Comparison of ENCODE assay signal across 12 mouse cellular contexts in genomic region chr4:33337999-33338398, GRCm38 (mm10). TPM values are rescaled to one million over a fixed set of nuclear protein-coding genes. Genes with fewer than 3 reads are reported as not detected.
DNase-seq lines count a peak whose midpoint lies in the region; ATAC-seq lines count a peak whose summit lies in the region.
"Had no signal": no experiment of that assay in that cellular context is flagged by ENCODE, and none has a peak within 500 bp of the region (broad histone marks: within the 10 kb centered on the region; RNA-seq: fewer than 3 reads in every experiment).

No protein-coding gene starts in this region.

- no peak overlapping the region for H3K4me2 ChIP-seq in embryonic facial prominence, embryonic 14.5 days (ENCODE audit: low read depth, low read length)
- no peak overlapping the region for H3K4me2 ChIP-seq in liver, embryonic 16.5 days (ENCODE audit: low read depth, low read length)
- H3K4me2 ChIP-seq: hindbrain, embryonic 15.5 days had no signal

- H3K9me3 ChIP-seq in embryonic facial prominence, embryonic 14.5 days (ENCODE audit: control insufficient read depth, low read length), result no peaks in the 10 kb centered on the region
- no peaks in the 10 kb centered on the region for H3K9me3 ChIP-seq in embryonic facial prominence, embryonic 10.5 days
- no peaks in the 10 kb centered on the region for H3K9me3 ChIP-seq in liver, embryonic 16.5 days (replicated peaks; ENCODE audit: control insufficient read depth, low read length)
- H3K9me3 ChIP-seq: hindbrain, embryonic 15.5 days had no signal

- no peaks in the 10 kb centered on the region for H3K4me1 ChIP-seq in embryonic facial prominence, embryonic 14.5 days (ENCODE audit: control insufficient read depth, insufficient read depth, low read length)
- H3K4me1 ChIP-seq in embryonic facial prominence, embryonic 10.5 days, result no peaks in the 10 kb centered on the region
- peaks cover 9% of the 10 kb centered on the region for H3K4me1 ChIP-seq in liver, embryonic 16.5 days (ENCODE audit: control insufficient read depth, low read depth, low read length)
- H3K4me1 ChIP-seq: hindbrain, embryonic 15.5 days had no signal

- H3K9ac ChIP-seq in embryonic facial prominence, embryonic 14.5 days (ENCODE audit: low read depth, low read length), result no peak overlapping the region
- H3K9ac ChIP-seq in liver, embryonic 16.5 days (ENCODE audit: low read depth, low read length), result no peak overlapping the region
- H3K9ac ChIP-seq: hindbrain, embryonic 15.5 days had no signal

- H3K27me3 ChIP-seq in embryonic facial prominence, embryonic 14.5 days (replicated peaks; ENCODE audit: control insufficient read depth, insufficient read depth, low read length), result no peaks in the 10 kb centered on the region
- H3K27me3 ChIP-seq in embryonic facial prominence, embryonic 10.5 days (replicated peaks; ENCODE audit: low read depth, poor library complexity, severe bottlenecking), result no peaks in the 10 kb centered on the region
- no peaks in the 10 kb centered on the region for H3K27me3 ChIP-seq in liver, embryonic 16.5 days (ENCODE audit: control insufficient read depth, insufficient read depth, low read depth, low read length)
- H3K27me3 ChIP-seq: hindbrain, embryonic 15.5 days had no signal

- no peak for ATAC-seq in embryonic facial prominence, embryonic 14.5 days (ENCODE audit: low read depth)
- ATAC-seq in liver, embryonic 16.5 days (ENCODE audit: low read depth), result peak; percentile 75

- no peak overlapping the region for H3K4me3 ChIP-seq in embryonic facial prominence, embryonic 14.5 days (ENCODE audit: low read depth, low read length)
- H3K4me3 ChIP-seq in embryonic facial prominence, embryonic 10.5 days, result no peak overlapping the region
- no peak overlapping the region for H3K4me3 ChIP-seq in liver, embryonic 16.5 days (ENCODE audit: low read depth, low read length)
- H3K4me3 ChIP-seq: hindbrain, embryonic 15.5 days had no signal

- H3K27ac ChIP-seq in embryonic facial prominence, embryonic 14.5 days (replicated peaks; ENCODE audit: low read depth, low read length), result no peak overlapping the region
- H3K27ac ChIP-seq in embryonic facial prominence, embryonic 10.5 days (replicated peaks), result no peak overlapping the region
- H3K27ac ChIP-seq in liver, embryonic 16.5 days (ENCODE audit: low read length), result peak overlapping the region; percentile 21; the same call in 1 of the 2 replicates
- H3K27ac ChIP-seq: hindbrain, embryonic 15.5 days had no signal

- H3K36me3 ChIP-seq in embryonic facial prominence, embryonic 14.5 days (ENCODE audit: control insufficient read depth, insufficient read depth, low read length), result peaks cover 59% of the 10 kb centered on the region
- peaks cover 83% of the 10 kb centered on the region for H3K36me3 ChIP-seq in embryonic facial prominence, embryonic 10.5 days (replicated peaks)
- H3K36me3 ChIP-seq in liver, embryonic 16.5 days (ENCODE audit: control insufficient read depth, insufficient read depth), result peaks cover 8% of the 10 kb centered on the region

- DNase-seq in embryonic facial prominence, embryonic 14.5 days (ENCODE audit: low spot score), result peak; percentile 5
- DNase-seq in embryonic facial prominence, embryonic 10.5 days (ENCODE audit: low spot score), result no peak
- DNase-seq in NIH3T3 (ENCODE audit: low read depth), result peak; percentile 54
- DNase-seq in c-Kit-positive CD71-positive TER-119-positive erythroid progenitor cells, embryonic 14.5 days (ENCODE audit: low spot score), result peak; percentile 58
- DNase-seq in layer of hippocampus, adult 9-11 months, result no peak
- DNase-seq in cerebellum, postnatal 10 days, result no peak
- no peak for DNase-seq in right cerebral cortex, postnatal 4 days
- DNase-seq: cerebellum, adult 9-10 months; layer of hippocampus, postnatal 36 days; lung, postnatal 10 days had no signal

- whole genome bisulfite sequencing in embryonic facial prominence, embryonic 14.5 days, result 90% methylated on average over 1 of the region's 1 CpGs
- WGBS in embryonic facial prominence, embryonic 10.5 days, result 80% methylated on average over 1 of the region's 1 CpGs
- 90% methylated on average over 1 of the region's 1 CpGs for WGBS in liver, embryonic 16.5 days (ENCODE audit: insufficient replicate concordance)

RNA-seq across cellular contexts. Expression of gene Rngtt, which starts 27.9 kb away (rescaled TPM):
- 18.9 and 20.8 TPM in 2 replicates for polyA plus RNA-seq in embryonic facial prominence, embryonic 14.5 days (2014; fragmentation: Nextera tagmentation; extraction: Ambion mirVana)
- polyA plus RNA-seq in embryonic facial prominence, embryonic 10.5 days (2016; fragmentation: Nextera tagmentation; extraction: Ambion mirVana), result 32.6 and 34.3 TPM in 2 replicates
- 13.3 and 14.0 TPM in 2 replicates for polyA plus RNA-seq in liver, embryonic 16.5 days (2015; fragmentation: Nextera tagmentation; extraction: Ambion mirVana)

RNA-seq across cellular contexts. Expression of gene Pnrc1, which starts 48.0 kb away (rescaled TPM):
- 105 and 115 TPM in 2 replicates for polyA plus RNA-seq in embryonic facial prominence, embryonic 14.5 days (2014; fragmentation: Nextera tagmentation; extraction: Ambion mirVana)
- 78.2 and 88.4 TPM in 2 replicates for polyA plus RNA-seq in embryonic facial prominence, embryonic 10.5 days (2016; fragmentation: Nextera tagmentation; extraction: Ambion mirVana)
- polyA plus RNA-seq in liver, embryonic 16.5 days (2015; fragmentation: Nextera tagmentation; extraction: Ambion mirVana), result 39.9 and 53.2 TPM in 2 replicates

Comparison
In these comparisons a context has a peak if more than half of its experiments do, and no peak if none do; other contexts are left out.
1. DNase-seq: peak in embryonic facial prominence, embryonic 14.5 days (single experiment), NIH3T3 (single experiment) and c-Kit-positive CD71-positive TER-119-positive erythroid progenitor cells, embryonic 14.5 days (single experiment); none in embryonic facial prominence, embryonic 10.5 days (single experiment), layer of hippocampus, adult 9-11 months (single experiment), cerebellum, postnatal 10 days (0 of 2) and right cerebral cortex, postnatal 4 days (single experiment).